Mouse (Mus musculus): ENCODE results near the gene Srsf2. TPM values are rescaled to one million over a fixed set of nuclear protein-coding genes. Genes with fewer than 3 reads are reported as not detected.
"Not testable (repeated sequence)": the region's sequence is repeated elsewhere in the genome, so short reads cannot be mapped to it uniquely, and the experiment has no call there.

Srsf2 gene
- total RNA-seq, 2 experiments from 2014 or later: 156 to 162 TPM

- DNase-seq (ENCODE audit: extremely low spot score in 1 of 2, low spot score in 1 of 2): no peak
Observed at GRCm38 (mm10) chr11:116854279-116854678, 1.4 kb upstream of the Srsf2 start.

- DNase-seq (ENCODE audit: extremely low spot score in 1 of 2, low spot score in 1 of 2): peak in 1 of 2 experiments; percentile 96
Observed at GRCm38 (mm10) chr11:116853512-116853928, 626 bp upstream of the Srsf2 start.

GRCm38 (mm10) chr11:116852291-116852890 is 503 bp downstream of the Srsf2 start, which contains the start of gene Mfsd11:
Mfsd11 (plus strand) TSS chr11:116852440.
- peak; percentile 63 to 65 for DNase-seq (ENCODE audit: extremely low spot score in 1 of 2, low spot score in 1 of 2)

- DNase-seq (ENCODE audit: extremely low spot score in 1 of 2, low spot score in 1 of 2): peak in 1 of 2 experiments; percentile 13
Observed at GRCm38 (mm10) chr11:116851576-116852290, 1.2 kb downstream of the Srsf2 start.

GRCm38 (mm10) chr11:116850833-116851477 is 1.9 kb downstream of the Srsf2 start:
- no peak for DNase-seq (ENCODE audit: extremely low spot score in 1 of 2, low spot score in 1 of 2)

GRCm38 (mm10) chr11:116850085-116850484 is 2.8 kb downstream of the Srsf2 start:
- no peak for DNase-seq (ENCODE audit: extremely low spot score in 1 of 2, low spot score in 1 of 2)

- DNase-seq (ENCODE audit: extremely low spot score in 1 of 2, low spot score in 1 of 2): no peak
Observed at GRCm38 (mm10) chr11:116849587-116849986, 3.3 kb downstream of the Srsf2 start.

GRCm38 (mm10) chr11:116848877-116849178 is 4.1 kb downstream of the Srsf2 start:
- DNase-seq (ENCODE audit: extremely low spot score in 1 of 2, low spot score in 1 of 2): not testable (repeated sequence)

GRCm38 (mm10) chr11:116848086-116848876 is 4.6 kb downstream of the Srsf2 start:
- DNase-seq (ENCODE audit: extremely low spot score in 1 of 2, low spot score in 1 of 2): no peak

GRCm38 (mm10) chr11:116847187-116848085 is 5.5 kb downstream of the Srsf2 start:
- no peak for DNase-seq (ENCODE audit: extremely low spot score in 1 of 2, low spot score in 1 of 2)

- no peak for DNase-seq (ENCODE audit: extremely low spot score in 1 of 2, low spot score in 1 of 2)
Observed at GRCm38 (mm10) chr11:116846593-116847181, 6.2 kb downstream of the Srsf2 start.

- DNase-seq (ENCODE audit: extremely low spot score in 1 of 2, low spot score in 1 of 2): peak; percentile 84 to 93
Observed at GRCm38 (mm10) chr11:116843261-116844233, 9.3 kb downstream of the Srsf2 start, which contains the start of the genes Mettl23 and Jmjd6. Mettl23 (plus strand) TSS chr11:116843278. Jmjd6 (minus strand) TSS chr11:116843449.

GRCm38 (mm10) chr11:116842531-116843260 is 10.2 kb downstream of the Srsf2 start:
- peak; percentile 22 to 55 for DNase-seq (ENCODE audit: extremely low spot score in 1 of 2, low spot score in 1 of 2)

- no peak for DNase-seq (ENCODE audit: extremely low spot score in 1 of 2, low spot score in 1 of 2)
Observed at GRCm38 (mm10) chr11:116840748-116841147, 12.1 kb downstream of the Srsf2 start.

GRCm38 (mm10) chr11:116839601-116840000 is 13.3 kb downstream of the Srsf2 start:
- no peak for DNase-seq (ENCODE audit: extremely low spot score in 1 of 2, low spot score in 1 of 2)

- no peak for DNase-seq (ENCODE audit: extremely low spot score in 1 of 2, low spot score in 1 of 2)
Observed at GRCm38 (mm10) chr11:116838936-116839335, 14.0 kb downstream of the Srsf2 start.

- DNase-seq (ENCODE audit: extremely low spot score in 1 of 2, low spot score in 1 of 2): no peak
Observed at GRCm38 (mm10) chr11:116837441-116837840, 15.5 kb downstream of the Srsf2 start.

Measured in layer of hippocampus, postnatal 25 days (tissue).